Mouse (Mus musculus): ENCODE measurements around the gene Ntsr1. TPM values are rescaled to one million over a fixed set of nuclear protein-coding genes. Genes with fewer than 3 reads are reported as not detected.

Gene Ntsr1
- polyA plus RNA-seq, 1 experiment from 2014 or later = 0.05 TPM

- Histone ChIP-seq H3K4me1 (ENCODE audit: insufficient read depth, low read depth, low read length) (peaks cover 4% of the 10 kb centered on the region), H3K36me3 (ENCODE audit: insufficient read depth, low read length) (no peaks in the 10 kb centered on the region), H3K4me3 (ENCODE audit: low read depth, low read length) (no peak overlapping the region), H3K9me3 (ENCODE audit: low read length) (no peaks in the 10 kb centered on the region), H3K27me3 (replicated peaks; ENCODE audit: insufficient read depth, low read length) (peaks cover 15% of the 10 kb centered on the region; the same call in 1 of the 2 replicates), H3K9ac (replicated peaks; ENCODE audit: low read depth) (no peak overlapping the region), H3K27ac (ENCODE audit: low read length) (no peak overlapping the region), H3K4me2 (replicated peaks; ENCODE audit: low read depth, low read length) (no peak overlapping the region)
- no peak for TF ChIP-seq CTCF (IDR thresholded peaks at IDR 0.05)
- no peak for TF ChIP-seq EP300 (IDR thresholded peaks at IDR 0.05)
- ATAC-seq (no peak; the same call in 1 of the 2 replicates), DNase-seq (ENCODE audit: low spot score) (peak; percentile 50)
- WGBS = 49% methylated on average over 8 of the region's 8 CpGs
Observed at GRCm38 (mm10) chr2:180460801-180461200, 39.0 kb upstream of the Ntsr1 start.

GRCm38 (mm10) chr2:180462593-180462992, 37.2 kb upstream of the Ntsr1 start:
- ATAC-seq = peak; percentile 69
- DNase-seq (ENCODE audit: low spot score) = peak; percentile 70
- Histone ChIP-seq H3K4me2 (replicated peaks; ENCODE audit: low read depth, low read length) (peak overlapping the region; percentile 30; the same call in 1 of the 2 replicates), H3K9me3 (ENCODE audit: low read length) (no peaks in the 10 kb centered on the region), H3K27ac (ENCODE audit: low read length) (no peak overlapping the region), H3K36me3 (ENCODE audit: insufficient read depth, low read length) (no peaks in the 10 kb centered on the region), H3K4me1 (ENCODE audit: insufficient read depth, low read depth, low read length) (no peaks in the 10 kb centered on the region), H3K9ac (replicated peaks; ENCODE audit: low read depth) (no peak overlapping the region), H3K27me3 (replicated peaks; ENCODE audit: insufficient read depth, low read length) (0 out of 2 replicates have a peak, but pooled peaks cover 2% of the 10 kb centered on the region), H3K4me3 (ENCODE audit: low read depth, low read length) (no peak overlapping the region)
- 51% methylated on average over 8 of the region's 8 CpGs for WGBS
- TF ChIP-seq EP300 (IDR thresholded peaks at IDR 0.05) (no peak; the same call in 1 of the 2 replicates), CTCF (IDR thresholded peaks at IDR 0.05) (no peak)

GRCm38 (mm10) chr2:180466505-180466904, 33.3 kb upstream of the Ntsr1 start:
- Histone ChIP-seq H3K9me3 (ENCODE audit: low read length) (no peaks in the 10 kb centered on the region), H3K9ac (replicated peaks; ENCODE audit: low read depth) (no peak overlapping the region), H3K4me2 (replicated peaks; ENCODE audit: low read depth, low read length) (no peak overlapping the region), H3K36me3 (ENCODE audit: insufficient read depth, low read length) (no peaks in the 10 kb centered on the region), H3K27ac (ENCODE audit: low read length) (no peak overlapping the region), H3K27me3 (replicated peaks; ENCODE audit: insufficient read depth, low read length) (no peaks in the 10 kb centered on the region), H3K4me3 (ENCODE audit: low read depth, low read length) (no peak overlapping the region), H3K4me1 (ENCODE audit: insufficient read depth, low read depth, low read length) (no peaks in the 10 kb centered on the region)
- DNase-seq (ENCODE audit: low spot score) (no peak), ATAC-seq (no peak)
- TF ChIP-seq CTCF (IDR thresholded peaks at IDR 0.05) (no peak), EP300 (IDR thresholded peaks at IDR 0.05) (no peak)
- 46% methylated on average over 7 of the region's 7 CpGs for WGBS

GRCm38 (mm10) chr2:180468871-180469270, 30.9 kb upstream of the Ntsr1 start:
- no peaks in the 10 kb centered on the region for H3K9me3 ChIP-seq (ENCODE audit: low read length)
- TF ChIP-seq CTCF (IDR thresholded peaks at IDR 0.05) (no peak), EP300 (IDR thresholded peaks at IDR 0.05) (no peak)
- no peak for DNase-seq (ENCODE audit: low spot score)
- H3K27me3 ChIP-seq (replicated peaks; ENCODE audit: insufficient read depth, low read length) = no peaks in the 10 kb centered on the region
- no peaks in the 10 kb centered on the region for H3K36me3 ChIP-seq (ENCODE audit: insufficient read depth, low read length)
- no peak overlapping the region for H3K27ac ChIP-seq (ENCODE audit: low read length)
- WGBS = 90% methylated on average over 8 of the region's 8 CpGs
- H3K9ac ChIP-seq (replicated peaks; ENCODE audit: low read depth) = no peak overlapping the region
- no peaks in the 10 kb centered on the region for H3K4me1 ChIP-seq (ENCODE audit: insufficient read depth, low read depth, low read length)
- H3K4me2 ChIP-seq (replicated peaks; ENCODE audit: low read depth, low read length) = no peak overlapping the region
- ATAC-seq = no peak
- H3K4me3 ChIP-seq (ENCODE audit: low read depth, low read length) = no peak overlapping the region

GRCm38 (mm10) chr2:180469768-180470167, 30.0 kb upstream of the Ntsr1 start:
- H3K4me1 ChIP-seq (ENCODE audit: insufficient read depth, low read depth, low read length) = no peaks in the 10 kb centered on the region
- ATAC-seq = no peak
- TF ChIP-seq CTCF (IDR thresholded peaks at IDR 0.05) = peak; percentile 49
- TF ChIP-seq EP300 (IDR thresholded peaks at IDR 0.05) = no peak
- no peak overlapping the region for H3K4me2 ChIP-seq (replicated peaks; ENCODE audit: low read depth, low read length)
- 56% methylated on average over 9 of the region's 9 CpGs for WGBS
- no peak overlapping the region for H3K9ac ChIP-seq (replicated peaks; ENCODE audit: low read depth)
- H3K27me3 ChIP-seq (replicated peaks; ENCODE audit: insufficient read depth, low read length) = no peaks in the 10 kb centered on the region
- H3K27ac ChIP-seq (ENCODE audit: low read length) = no peak overlapping the region
- H3K9me3 ChIP-seq (ENCODE audit: low read length) = no peaks in the 10 kb centered on the region
- no peak overlapping the region for H3K4me3 ChIP-seq (ENCODE audit: low read depth, low read length)
- no peak for DNase-seq (ENCODE audit: low spot score)
- H3K36me3 ChIP-seq (ENCODE audit: insufficient read depth, low read length) = no peaks in the 10 kb centered on the region

GRCm38 (mm10) chr2:180472306-180473079, 27.3 kb upstream of the Ntsr1 start:
- no peak overlapping the region; the same call in 1 of the 2 replicates for H3K4me2 ChIP-seq (replicated peaks; ENCODE audit: low read depth, low read length)
- no peak overlapping the region for H3K9ac ChIP-seq (replicated peaks; ENCODE audit: low read depth)
- no peaks in the 10 kb centered on the region for H3K4me1 ChIP-seq (ENCODE audit: insufficient read depth, low read depth, low read length)
- peak; percentile 66 for ATAC-seq
- TF ChIP-seq CTCF (IDR thresholded peaks at IDR 0.05) = peak; percentile 82
- no peak for TF ChIP-seq EP300 (IDR thresholded peaks at IDR 0.05)
- no peak overlapping the region for H3K4me3 ChIP-seq (ENCODE audit: low read depth, low read length)
- H3K27me3 ChIP-seq (replicated peaks; ENCODE audit: insufficient read depth, low read length) = no peaks in the 10 kb centered on the region
- H3K36me3 ChIP-seq (ENCODE audit: insufficient read depth, low read length) = no peaks in the 10 kb centered on the region
- DNase-seq (ENCODE audit: low spot score) = peak; percentile 57
- no peak overlapping the region for H3K27ac ChIP-seq (ENCODE audit: low read length)
- WGBS = 7% methylated on average over 20 of the region's 21 CpGs
- H3K9me3 ChIP-seq (ENCODE audit: low read length) = no peaks in the 10 kb centered on the region
